Mouse (Mus musculus): ENCODE data around the gene St6galnac3. TPM values are rescaled to one million over a fixed set of nuclear protein-coding genes. Genes with fewer than 3 reads are reported as not detected.

Gene St6galnac3
- polyA plus RNA-seq, 1 experiment from 2014 or later = 38.4 TPM

- Histone ChIP-seq H3K36me3 (no peaks in the 10 kb centered on the region; the same call in 1 of the 2 replicates), H3K27ac (no peak overlapping the region), H3K9me3 (no peaks in the 10 kb centered on the region), H3K4me1 (peaks cover 4% of the 10 kb centered on the region), H3K4me3 (no peak overlapping the region), H3K27me3 (ENCODE audit: insufficient read depth, poor library complexity, severe bottlenecking) (no peaks in the 10 kb centered on the region)
- WGBS = 76% methylated on average over 6 of the region's 6 CpGs
- DNase-seq (ENCODE audit: low spot score) = peak; percentile 50
Measured at GRCm38 (mm10) chr3:153481012-153481411, 244.0 kb downstream of the St6galnac3 start.

- no peaks in the 10 kb centered on the region for H3K27me3 ChIP-seq (ENCODE audit: insufficient read depth, poor library complexity, severe bottlenecking)
- H3K27ac ChIP-seq = no peak overlapping the region
- 65% methylated on average over 5 of the region's 5 CpGs for WGBS
- H3K9me3 ChIP-seq = no peaks in the 10 kb centered on the region
- H3K4me1 ChIP-seq = peaks cover 4% of the 10 kb centered on the region
- H3K36me3 ChIP-seq = no peaks in the 10 kb centered on the region
- DNase-seq (ENCODE audit: low spot score) = peak; percentile 31
- H3K4me3 ChIP-seq = no peak overlapping the region
Measured at GRCm38 (mm10) chr3:153480636-153481006, 244.4 kb downstream of the St6galnac3 start.

- Histone ChIP-seq H3K27ac (no peak overlapping the region), H3K4me3 (no peak overlapping the region), H3K4me1 (peaks cover 1% of the 10 kb centered on the region), H3K27me3 (ENCODE audit: insufficient read depth, poor library complexity, severe bottlenecking) (no peaks in the 10 kb centered on the region), H3K9me3 (no peaks in the 10 kb centered on the region), H3K36me3 (no peaks in the 10 kb centered on the region)
- 77% methylated on average over 3 of the region's 3 CpGs for WGBS
- DNase-seq (ENCODE audit: low spot score) = no peak
Measured at GRCm38 (mm10) chr3:153480005-153480635, 244.9 kb downstream of the St6galnac3 start.

GRCm38 (mm10) chr3:153475919-153476318 is 249.1 kb downstream of the St6galnac3 start:
- Histone ChIP-seq H3K27me3 (ENCODE audit: insufficient read depth, poor library complexity, severe bottlenecking) (no peaks in the 10 kb centered on the region), H3K27ac (no peak overlapping the region), H3K4me1 (no peaks in the 10 kb centered on the region), H3K4me3 (no peak overlapping the region), H3K9me3 (no peaks in the 10 kb centered on the region), H3K36me3 (no peaks in the 10 kb centered on the region)
- DNase-seq (ENCODE audit: low spot score) = peak; percentile 42
- WGBS = 91% methylated on average over 9 of the region's 9 CpGs

GRCm38 (mm10) chr3:153475461-153475860 is 249.5 kb downstream of the St6galnac3 start:
- Histone ChIP-seq H3K9me3 (no peaks in the 10 kb centered on the region), H3K4me3 (no peak overlapping the region), H3K27me3 (ENCODE audit: insufficient read depth, poor library complexity, severe bottlenecking) (no peaks in the 10 kb centered on the region), H3K27ac (no peak overlapping the region), H3K4me1 (no peaks in the 10 kb centered on the region), H3K36me3 (no peaks in the 10 kb centered on the region)
- DNase-seq (ENCODE audit: low spot score) = peak; percentile 13
- 95% methylated on average over 20 of the region's 20 CpGs for WGBS

- H3K27me3 ChIP-seq (ENCODE audit: insufficient read depth, poor library complexity, severe bottlenecking) = no peaks in the 10 kb centered on the region
- no peaks in the 10 kb centered on the region for H3K9me3 ChIP-seq
- H3K27ac ChIP-seq = no peak overlapping the region
- DNase-seq (ENCODE audit: low spot score) = peak; percentile 20
- 86% methylated on average over 11 of the region's 11 CpGs for WGBS
- no peak overlapping the region for H3K4me3 ChIP-seq
- H3K4me1 ChIP-seq = no peaks in the 10 kb centered on the region
- no peaks in the 10 kb centered on the region for H3K36me3 ChIP-seq
Measured at GRCm38 (mm10) chr3:153472583-153473471, 252.1 kb downstream of the St6galnac3 start.

- WGBS = 87% methylated on average over 6 of the region's 6 CpGs
- DNase-seq (ENCODE audit: low spot score) = no peak
Measured at GRCm38 (mm10) chr3:153463849-153464248, 261.1 kb downstream of the St6galnac3 start.

GRCm38 (mm10) chr3:153460173-153460572 is 264.8 kb downstream of the St6galnac3 start:
- no peaks in the 10 kb centered on the region for H3K27me3 ChIP-seq (ENCODE audit: insufficient read depth, poor library complexity, severe bottlenecking)

More at GRCm38 (mm10) chr3:153463849-153464248, 261.1 kb downstream of the St6galnac3 start:
- Histone ChIP-seq H3K36me3 (no peaks in the 10 kb centered on the region), H3K27me3 (ENCODE audit: insufficient read depth, poor library complexity, severe bottlenecking) (no peaks in the 10 kb centered on the region), H3K4me1 (no peaks in the 10 kb centered on the region), H3K27ac (no peak overlapping the region), H3K4me3 (no peak overlapping the region), H3K9me3 (0 out of 2 replicates have a peak, but pooled peaks cover 4% of the 10 kb centered on the region)

GRCm38 (mm10) chr3:153458593-153458992 is 266.4 kb downstream of the St6galnac3 start:
- Histone ChIP-seq H3K27me3 (ENCODE audit: insufficient read depth, poor library complexity, severe bottlenecking) (no peaks in the 10 kb centered on the region), H3K36me3 (no peaks in the 10 kb centered on the region), H3K9me3 (0 out of 2 replicates have a peak, but pooled peaks cover 4% of the 10 kb centered on the region), H3K4me1 (no peaks in the 10 kb centered on the region), H3K27ac (no peak overlapping the region), H3K4me3 (no peak overlapping the region)
- DNase-seq (ENCODE audit: low spot score) = no peak
- 79% methylated on average over 3 of the region's 3 CpGs for WGBS

More at GRCm38 (mm10) chr3:153460173-153460572, 264.8 kb downstream of the St6galnac3 start:
- H3K4me1 ChIP-seq = no peaks in the 10 kb centered on the region
- no peaks in the 10 kb centered on the region for H3K36me3 ChIP-seq
- H3K4me3 ChIP-seq = no peak overlapping the region
- 0 out of 2 replicates have a peak, but pooled peaks cover 4% of the 10 kb centered on the region for H3K9me3 ChIP-seq
- H3K27ac ChIP-seq = no peak overlapping the region
- 94% methylated on average over 4 of the region's 4 CpGs for WGBS
- no peak for DNase-seq (ENCODE audit: low spot score)

GRCm38 (mm10) chr3:153457701-153458100 is 267.3 kb downstream of the St6galnac3 start:
- Histone ChIP-seq H3K36me3 (no peaks in the 10 kb centered on the region), H3K4me1 (no peaks in the 10 kb centered on the region), H3K27ac (no peak overlapping the region), H3K27me3 (ENCODE audit: insufficient read depth, poor library complexity, severe bottlenecking) (no peaks in the 10 kb centered on the region), H3K9me3 (0 out of 2 replicates have a peak, but pooled peaks cover 4% of the 10 kb centered on the region), H3K4me3 (no peak overlapping the region)
- peak; percentile 50 for DNase-seq (ENCODE audit: low spot score)
- WGBS = 93% methylated on average over 4 of the region's 4 CpGs

GRCm38 (mm10) chr3:153457203-153457602 is 267.8 kb downstream of the St6galnac3 start:
- Histone ChIP-seq H3K36me3 (no peaks in the 10 kb centered on the region), H3K4me1 (no peaks in the 10 kb centered on the region), H3K4me3 (no peak overlapping the region), H3K27ac (no peak overlapping the region), H3K27me3 (ENCODE audit: insufficient read depth, poor library complexity, severe bottlenecking) (no peaks in the 10 kb centered on the region), H3K9me3 (0 out of 2 replicates have a peak, but pooled peaks cover 4% of the 10 kb centered on the region)
- no peak for DNase-seq (ENCODE audit: low spot score)
- 75% methylated on average over 2 of the region's 2 CpGs for WGBS

GRCm38 (mm10) chr3:153456227-153456626 is 268.7 kb downstream of the St6galnac3 start:
- Histone ChIP-seq H3K9me3 (0 out of 2 replicates have a peak, but pooled peaks cover 4% of the 10 kb centered on the region), H3K27me3 (ENCODE audit: insufficient read depth, poor library complexity, severe bottlenecking) (no peaks in the 10 kb centered on the region), H3K36me3 (no peaks in the 10 kb centered on the region), H3K4me1 (no peaks in the 10 kb centered on the region), H3K27ac (no peak overlapping the region), H3K4me3 (no peak overlapping the region)
- 83% methylated on average over 5 of the region's 5 CpGs for WGBS
- DNase-seq (ENCODE audit: low spot score) = no peak

Data from heart, embryonic 10.5 days (tissue).